Mouse (Mus musculus) ES-E14 (cell line): Measurements from ENCODE around the gene Tarsl2. TPM values are rescaled to one million over a fixed set of nuclear protein-coding genes. Genes with fewer than 3 reads are reported as not detected.

Source experiments
- DNase-seq: peaks from one replicate; pipeline ENCODE4 v3.0.0-alpha.2; 2013; ENCODE audit warnings: low read depth, low spot score
- H3K27ac ChIP-seq: 2 replicates; pipeline ENCODE4 v1.5.1; 2012; ENCODE audit warnings: low read depth, mild to moderate bottlenecking, low read length, moderate library complexity, mixed read lengths; ENCODE audit not compliant: poor library complexity, insufficient read depth, severe bottlenecking
- H3K36me3 ChIP-seq: 2 replicates; pipeline ENCODE4 v1.6.1; 2012; ENCODE audit warnings: mild to moderate bottlenecking, low read length, moderate library complexity, mixed read lengths; ENCODE audit not compliant: control insufficient read depth, poor library complexity, insufficient read depth, severe bottlenecking
- H3K4me1 ChIP-seq, 2 experiments: fragments of 150-350 bp in 1 of 2; sonication (generic) in 1 of 2; 2 replicates each; pipeline ENCODE4 v1.6.1; 2012; ENCODE audit warnings: low read length in 2 of 2, mild to moderate bottlenecking in 1 of 2, mixed read lengths in 1 of 2; ENCODE audit not compliant: control insufficient read depth in 2 of 2, insufficient read depth in 2 of 2, poor library complexity in 1 of 2
- H3K4me3 ChIP-seq, 2 experiments: fragments of 150-350 bp in 1 of 2; sonication (generic) in 1 of 2; 2 replicates each; pipeline ENCODE4 v1.5.1; 2012; ENCODE audit warnings: low read length in 2 of 2, low read depth in 1 of 2, mild to moderate bottlenecking in 1 of 2, mixed read lengths in 1 of 2; ENCODE audit not compliant: insufficient read depth in 1 of 2, poor library complexity in 1 of 2, severe bottlenecking in 1 of 2
- H3K9ac ChIP-seq: 2 replicates; pipeline ENCODE4 v1.6.1; 2012; ENCODE audit warnings: low read depth, mild to moderate bottlenecking, low read length, mixed read lengths; ENCODE audit not compliant: poor library complexity, insufficient read depth, severe bottlenecking
- H3K9me3 ChIP-seq: fragments of 150-350 bp; sonication (generic); 2 replicates; pipeline ENCODE4 v1.6.1; 2012; ENCODE audit warnings: low read depth, mild to moderate bottlenecking, low read length; ENCODE audit not compliant: control insufficient read depth, insufficient read depth
- CHD2 ChIP-seq: IDR thresholded peaks from 2 replicates; pipeline ENCODE4 v1.6.1; 2014; ENCODE audit warnings: mild to moderate bottlenecking, low read depth, low read length, inconsistent platforms
- HCFC1 ChIP-seq: IDR thresholded peaks from 2 replicates; pipeline ENCODE4 v1.6.1; 2012; ENCODE audit warnings: low read length, inconsistent platforms, borderline replicate concordance; ENCODE audit not compliant: insufficient read depth
- MAFK ChIP-seq: IDR thresholded peaks from 2 replicates; pipeline ENCODE4 v1.6.1; 2014; ENCODE audit warnings: mild to moderate bottlenecking, low read depth, low read length, inconsistent platforms; ENCODE audit not compliant: insufficient read depth
- ZC3H11A ChIP-seq: IDR thresholded peaks from 2 replicates; pipeline ENCODE4 v1.6.1; 2012; ENCODE audit warnings: low read depth, mild to moderate bottlenecking, inconsistent platforms, low read length, borderline replicate concordance
- ZNF384 ChIP-seq: IDR thresholded peaks from 2 replicates; pipeline ENCODE4 v1.6.1; 2012; ENCODE audit warnings: low read depth, low read length, inconsistent platforms
- in situ Hi-C, 2 experiments: fragments of 600-800 bp; cut with MboI; formaldehyde crosslinking; loops; one replicate each; pipeline ENCODE4 v1.15.1; 2025; ENCODE audit warnings: low sequenced_read_pairs in 2 of 2, inconsistent platforms in 1 of 2; ENCODE audit not compliant: unreplicated experiment in 2 of 2
- total RNA-seq: library from RNA; depleted of rRNA; stranded (reverse); fragments of 300-350 nt; gene quantifications from 2 replicates; pipeline ENCODE4 v1.2.3, GENCODE M21; 2012

The Tarsl2 gene
- total RNA-seq, 1 experiment: 3.2 TPM

GRCm38 (mm10) chr7:65623330-65623729 is 21.4 kb upstream of the Tarsl2 start:
- H3K4me3 ChIP-seq: no peak overlapping the region
- H3K9ac ChIP-seq: no peak overlapping the region
- in situ Hi-C loops: no loop called here

GRCm38 (mm10) chr7:65625528-65625927 is 19.2 kb upstream of the Tarsl2 start:
- no peak for TF ChIP-seq ZC3H11A
- no peak for TF ChIP-seq MAFK
- TF ChIP-seq HCFC1: no peak
- TF ChIP-seq CHD2: no peak
- TF ChIP-seq ZNF384: no peak
- Histone ChIP-seq H3K4me1 (peaks cover 0 to under 1% of the 10 kb centered on the region in 2 experiments; a peak in 1 of 4 replicates), H3K4me3 (no peak overlapping the region), H3K36me3 (no peaks in the 10 kb centered on the region), H3K27ac (no peak overlapping the region), H3K9me3 (no peaks in the 10 kb centered on the region), H3K9ac (no peak overlapping the region)
- in situ Hi-C loops: no loop called here
- no peak for DNase-seq

More at GRCm38 (mm10) chr7:65623330-65623729, 21.4 kb upstream of the Tarsl2 start:
- DNase-seq: no peak
- TF ChIP-seq MAFK (no peak), ZC3H11A (no peak), CHD2 (no peak), ZNF384 (no peak), HCFC1 (no peak)
- H3K9me3 ChIP-seq: no peaks in the 10 kb centered on the region
- no peaks in the 10 kb centered on the region for H3K4me1 ChIP-seq
- H3K27ac ChIP-seq: no peak overlapping the region
- no peaks in the 10 kb centered on the region for H3K36me3 ChIP-seq

DNA sequence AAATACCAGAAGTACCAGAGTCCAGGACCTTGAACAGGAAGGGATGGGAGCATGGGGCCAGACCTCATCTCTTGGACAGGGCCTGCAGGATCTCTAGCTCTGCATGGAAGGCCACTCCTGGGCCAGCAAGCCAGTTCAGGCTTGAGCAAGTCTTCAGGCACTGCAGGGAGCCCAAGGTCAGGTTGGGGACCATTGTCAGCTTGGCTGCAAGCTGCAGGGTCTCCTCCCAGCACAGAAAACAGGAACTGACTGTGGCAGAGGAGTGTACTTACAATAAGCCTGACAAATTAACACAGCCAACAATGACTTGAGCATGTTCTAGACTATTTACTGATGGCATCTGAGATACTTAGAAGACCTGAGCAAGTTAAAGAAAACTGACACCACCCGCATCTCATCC is 14.9 kb upstream of the Tarsl2 start:
- in situ Hi-C loops: no loop called here
- Histone ChIP-seq H3K9ac (no peak overlapping the region), H3K4me3 (no peak overlapping the region), H3K36me3 (no peaks in the 10 kb centered on the region), H3K4me1 (peaks cover 0 to 6% of the 10 kb centered on the region in 2 experiments; a peak in 1 of 4 replicates), H3K9me3 (no peaks in the 10 kb centered on the region), H3K27ac (no peak overlapping the region)
- TF ChIP-seq MAFK: no peak
- TF ChIP-seq HCFC1: no peak
- TF ChIP-seq ZC3H11A: no peak
- TF ChIP-seq CHD2: no peak
- no peak for TF ChIP-seq ZNF384
- DNase-seq: no peak

DNA sequence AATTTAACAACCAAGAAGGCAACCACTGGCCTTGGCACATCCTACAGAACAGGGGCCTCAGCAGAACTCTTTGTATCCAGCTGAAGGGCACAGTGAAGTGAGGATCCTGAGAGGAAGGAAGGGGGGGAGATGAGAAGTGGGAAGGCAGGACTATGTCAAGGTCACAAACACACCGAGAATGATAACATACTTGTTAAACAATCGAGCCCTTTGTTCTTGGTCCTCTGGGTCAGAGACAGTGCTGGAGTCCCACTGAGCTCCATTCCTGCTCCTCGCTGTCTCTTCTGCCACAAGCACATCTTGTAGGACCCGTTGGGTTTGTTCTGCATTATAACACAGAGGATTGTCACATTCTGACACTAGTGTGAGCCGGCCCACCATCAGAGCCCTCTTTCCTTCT is 14.0 kb upstream of the Tarsl2 start:
- TF ChIP-seq MAFK (no peak), ZNF384 (no peak), ZC3H11A (no peak), HCFC1 (no peak), CHD2 (no peak)

DNA sequence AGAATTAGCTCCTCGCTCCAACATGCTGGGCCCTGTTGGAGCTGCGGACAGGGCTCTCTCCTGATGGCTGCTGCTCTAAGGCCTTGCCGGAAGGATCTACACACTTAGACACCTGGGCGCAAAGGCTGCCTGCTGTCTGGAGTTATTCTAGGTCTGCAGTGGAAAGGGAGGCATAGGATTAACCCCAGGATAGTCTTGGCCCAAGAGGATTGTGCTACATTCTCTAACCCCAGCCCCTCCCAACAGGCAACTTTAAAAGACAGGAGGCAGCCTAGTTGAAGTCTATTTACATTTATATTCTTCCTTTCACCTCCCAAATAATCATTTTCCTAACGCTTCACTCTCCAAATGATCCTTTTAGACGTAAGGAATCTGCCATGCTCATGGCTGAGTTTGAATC is 8.9 kb upstream of the Tarsl2 start:
- no peak for TF ChIP-seq CHD2
- H3K9me3 ChIP-seq: no peaks in the 10 kb centered on the region
- in situ Hi-C loops: no loop called here
- H3K4me1 ChIP-seq: peaks cover 0 to 9% of the 10 kb centered on the region in 2 experiments; a peak in 1 of 4 replicates
- H3K36me3 ChIP-seq: no peaks in the 10 kb centered on the region
- no peak for DNase-seq
- no peak overlapping the region for H3K27ac ChIP-seq
- H3K4me3 ChIP-seq: no peak overlapping the region
- no peak overlapping the region; the same call in 1 of the 2 replicates for H3K9ac ChIP-seq

More for the DNA sequence above, 14.0 kb upstream of the Tarsl2 start:
- H3K4me3 ChIP-seq: no peak overlapping the region
- H3K27ac ChIP-seq: no peak overlapping the region
- in situ Hi-C loops: no loop called here
- DNase-seq: no peak
- H3K9ac ChIP-seq: no peak overlapping the region
- no peaks in the 10 kb centered on the region for H3K9me3 ChIP-seq
- H3K4me1 ChIP-seq: peaks cover 0 to 9% of the 10 kb centered on the region in 2 experiments; a peak in 1 of 4 replicates
- H3K36me3 ChIP-seq: no peaks in the 10 kb centered on the region
